Mouse (Mus musculus) E14TG2a.4 (cell line): ENCODE measurements at regions not wholly inside any gene's neighbourhood (a gene's known extent, or its start where the extent isn't known, plus 50 kb on each side); places are given as distances from the start of the nearest gene placed in this dataset.

Experiments
- CTCF ChIP-seq: conservative IDR thresholded peaks from 2 replicates; pipeline ENCODE4 v1.5.1; 2014; ENCODE audit warnings: low read length
- NANOG ChIP-seq: IDR thresholded peaks from 2 replicates; pipeline ENCODE4 v1.6.1; 2014; ENCODE audit warnings: borderline replicate concordance, low read length, mixed read lengths
- POU5F1 ChIP-seq: IDR thresholded peaks from 2 replicates; pipeline ENCODE4 v1.6.1; 2014; ENCODE audit warnings: low read length, borderline replicate concordance

DNA sequence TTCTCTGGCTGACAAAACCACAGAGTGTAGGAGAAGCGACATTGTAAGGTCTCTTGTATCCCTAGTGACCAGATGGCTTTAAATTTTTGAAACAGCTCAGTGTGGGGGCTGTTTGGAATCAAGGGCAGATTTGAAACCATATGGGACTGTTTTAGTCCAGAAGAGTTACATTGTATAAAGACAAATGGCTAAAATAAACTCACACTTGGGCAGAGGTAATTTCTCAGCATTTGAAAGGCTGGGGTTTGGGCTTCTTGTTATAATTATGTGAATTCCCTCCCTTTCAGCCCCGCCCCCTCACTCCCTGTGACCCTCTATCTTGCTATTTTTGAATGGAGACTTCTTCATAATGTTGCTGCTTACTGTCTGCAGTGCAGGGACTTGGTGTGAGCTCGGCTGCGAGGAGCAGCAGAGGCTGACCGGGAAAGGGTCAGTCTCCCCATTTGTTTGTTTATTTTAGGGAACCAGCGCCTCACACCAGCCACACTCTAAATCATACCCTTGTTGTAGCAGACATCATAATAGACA is 344.0 kb upstream of the Nova1 start:
- TF ChIP-seq CTCF (no peak), POU5F1 (no peak), NANOG (no peak)
